Mouse (Mus musculus) heart, adult 2 months (tissue): Measurements from ENCODE around the gene Fndc10. TPM values are rescaled to one million over a fixed set of nuclear protein-coding genes. Genes with fewer than 3 reads are reported as not detected.
A peak's percentile ranks its signal among the peaks of the same experiment; 100 is the strongest.

Source experiments
- DNase-seq, 2 experiments: peaks; one replicate each; pipeline ENCODE4 v3.0.0; 2021
- H3K27ac ChIP-seq: fragments of 200-600 bp; 2 replicates; pipeline ENCODE4 v1.8.1; 2022
- H3K27me3 ChIP-seq: fragments of 200-500 bp; 2 replicates; pipeline ENCODE4 v1.6.1; 2012; ENCODE audit warnings: mild to moderate bottlenecking, low read length, inconsistent platforms, mixed read lengths; ENCODE audit not compliant: control insufficient read depth, insufficient read depth
- H3K36me3 ChIP-seq: fragments of 200-500 bp; 2 replicates; pipeline ENCODE4 v1.6.1; 2012; ENCODE audit warnings: low read length, inconsistent platforms; ENCODE audit not compliant: control insufficient read depth, insufficient read depth
- H3K4me1 ChIP-seq: fragments of 200-500 bp; 2 replicates; pipeline ENCODE4 v1.6.1; 2011; ENCODE audit warnings: low read length; ENCODE audit not compliant: control insufficient read depth, insufficient read depth
- H3K4me3 ChIP-seq: fragments of 200-600 bp; 2 replicates; pipeline ENCODE4 v1.8.1; 2022
- H3K79me2 ChIP-seq: fragments of 200-500 bp; replicated peaks from 2 replicates; pipeline ENCODE4 v1.6.1; 2012; ENCODE audit warnings: mild to moderate bottlenecking, inconsistent platforms, low read length, moderate library complexity, mixed read lengths; ENCODE audit not compliant: control insufficient read depth, insufficient read depth
- H3K9ac ChIP-seq: fragments of 200-500 bp; 2 replicates; pipeline ENCODE4 v1.6.1; 2012; ENCODE audit warnings: low read depth, mild to moderate bottlenecking, control low read depth, inconsistent platforms, low read length, mixed read lengths
- CTCF ChIP-seq: fragments of 200-600 bp; IDR thresholded peaks from 2 replicates; pipeline ENCODE4 v1.8.1; 2022; ENCODE audit warnings: antibody characterized with exemption, mild to moderate bottlenecking, moderate library complexity
- EP300 ChIP-seq: fragments of 200-500 bp; IDR thresholded peaks from 2 replicates; pipeline ENCODE4 v1.6.1; 2011; ENCODE audit warnings: low read depth, low read length, control low read depth; ENCODE audit not compliant: insufficient read depth
- POLR2A ChIP-seq: fragments of 200-500 bp; IDR thresholded peaks from 2 replicates; pipeline ENCODE4 v1.6.1; 2011; ENCODE audit warnings: mild to moderate bottlenecking, low read depth, low read length, control low read depth; ENCODE audit not compliant: insufficient read depth
- WGBS: fragments of 180-500 bp; shearing (Covaris S2); methylation state at CpG from one replicate; pipeline ENCODE4 v1.1.7; 2018; 5-methylcytosine and 5-hydroxymethylcytosine counted together
- intact Hi-C: fragments of 180-260 bp; cut with DNase I; formaldehyde crosslinking; loops from one replicate; pipeline ENCODE4 v1.15.1; 2025
- polyA plus RNA-seq: library from polyadenylated mRNA; depleted of rRNA; stranded (reverse); fragments of >200 nt; gene quantifications from 2 replicates; pipeline ENCODE4 v1.2.3, GENCODE M21; 2012
- total RNA-seq, 2 experiments: library from RNA; stranded (reverse); gene quantifications; 2 replicates each; pipeline ENCODE4 v1.2.3; 2021

Fndc10 gene
- total and polyA plus RNA-seq, 3 experiments: 1.2 to 3.9 (median 1.5) TPM

DNA sequence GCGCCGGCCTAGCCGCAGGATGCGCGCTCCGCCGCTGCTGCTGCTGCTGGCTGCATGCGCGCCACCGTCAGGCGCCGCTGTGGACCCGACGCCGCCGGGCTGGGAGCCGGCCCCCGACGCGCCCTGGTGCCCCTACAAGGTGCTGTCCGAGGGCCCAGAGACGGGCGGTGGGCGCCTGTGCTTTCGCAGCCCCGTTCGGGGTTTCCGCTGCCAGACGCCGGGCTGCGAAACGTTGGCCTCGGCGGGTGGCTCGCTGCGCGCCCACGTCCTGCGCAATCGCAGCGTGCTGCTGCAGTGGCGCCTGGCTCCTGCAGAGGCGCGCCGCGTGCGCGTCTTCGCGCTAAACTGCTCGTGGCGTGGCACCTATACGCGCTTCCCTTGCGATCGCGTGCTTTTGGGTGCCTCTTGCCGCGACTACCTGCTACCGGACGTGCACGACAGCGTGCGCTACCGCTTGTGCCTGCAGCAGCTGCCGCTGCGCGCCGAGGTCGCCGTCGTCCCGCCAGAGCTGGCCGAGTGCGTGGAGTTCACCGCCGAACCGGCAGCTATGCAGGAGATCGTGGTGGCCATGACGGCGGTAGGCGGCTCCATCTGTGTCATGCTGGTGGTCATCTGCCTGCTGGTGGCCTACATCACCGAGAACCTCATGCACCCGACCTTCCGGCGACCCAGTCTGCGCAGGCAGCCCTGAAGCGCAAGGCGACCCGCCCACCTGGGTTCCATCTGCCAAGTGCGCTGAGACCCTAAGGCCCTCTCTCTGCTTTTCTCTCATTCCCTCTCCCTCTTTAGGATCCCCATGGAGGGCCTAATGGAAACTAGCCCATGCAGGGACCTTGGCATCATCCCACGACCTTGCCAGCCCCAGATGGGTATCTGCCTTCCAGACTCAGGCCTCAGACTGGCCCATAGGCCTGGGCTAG, 600 bp downstream of the Fndc10 start:
- H3K36me3 ChIP-seq: no peaks in the 10 kb centered on the region
- H3K27me3 ChIP-seq: no peaks in the 10 kb centered on the region
- TF ChIP-seq CTCF (peak; percentile 68), EP300 (no peak)
- peak overlapping the region; percentile 66 for H3K9ac ChIP-seq
- peak overlapping the region; percentile 66 for H3K27ac ChIP-seq
- H3K4me3 ChIP-seq: peak overlapping the region; percentile 74
- H3K4me1 ChIP-seq: no peaks in the 10 kb centered on the region
- no peaks in the 10 kb centered on the region for H3K79me2 ChIP-seq
- DNase-seq: peak; percentile 77 to 82
- 3% methylated on average over 92 of the region's 92 CpGs for WGBS
- intact Hi-C loops: no loop called here

DNA sequence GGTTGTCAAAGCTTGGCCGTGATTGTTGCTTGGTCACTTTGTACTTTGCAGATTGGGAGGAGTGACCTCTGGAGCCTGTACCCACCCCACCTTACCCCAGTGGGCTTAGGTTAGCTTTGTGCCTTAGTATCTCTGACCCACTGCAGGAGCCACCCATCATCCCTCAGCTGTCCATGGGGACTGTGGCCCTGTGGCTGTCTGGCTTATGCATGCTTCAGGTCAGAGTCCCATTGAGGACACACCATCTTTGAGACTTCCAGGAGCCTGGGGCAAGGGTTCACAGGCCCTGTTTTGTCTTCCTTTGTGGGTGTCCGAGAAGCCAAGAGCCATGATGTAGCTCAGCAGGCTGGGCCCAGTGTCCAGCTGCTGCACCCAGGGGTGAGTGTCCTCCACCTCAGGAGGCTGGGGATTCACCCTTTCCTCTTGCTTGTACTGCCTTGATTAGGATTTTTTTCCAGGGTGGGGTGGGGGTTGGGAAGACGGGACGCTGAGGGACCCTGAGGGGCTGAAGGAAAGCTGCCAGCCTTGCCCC, 1.5 kb downstream of the Fndc10 start:
- WGBS: 93% methylated on average over 4 of the region's 4 CpGs
- H3K4me3 ChIP-seq: no peak overlapping the region
- H3K4me1 ChIP-seq: no peaks in the 10 kb centered on the region
- intact Hi-C loops: no loop called here
- no peak overlapping the region for H3K27ac ChIP-seq
- H3K36me3 ChIP-seq: no peaks in the 10 kb centered on the region
- H3K27me3 ChIP-seq: no peaks in the 10 kb centered on the region
- TF ChIP-seq EP300 (no peak), POLR2A (no peak), CTCF (no peak)
- no peak for DNase-seq
- H3K9ac ChIP-seq: no peak overlapping the region
- H3K79me2 ChIP-seq: no peaks in the 10 kb centered on the region

DNA sequence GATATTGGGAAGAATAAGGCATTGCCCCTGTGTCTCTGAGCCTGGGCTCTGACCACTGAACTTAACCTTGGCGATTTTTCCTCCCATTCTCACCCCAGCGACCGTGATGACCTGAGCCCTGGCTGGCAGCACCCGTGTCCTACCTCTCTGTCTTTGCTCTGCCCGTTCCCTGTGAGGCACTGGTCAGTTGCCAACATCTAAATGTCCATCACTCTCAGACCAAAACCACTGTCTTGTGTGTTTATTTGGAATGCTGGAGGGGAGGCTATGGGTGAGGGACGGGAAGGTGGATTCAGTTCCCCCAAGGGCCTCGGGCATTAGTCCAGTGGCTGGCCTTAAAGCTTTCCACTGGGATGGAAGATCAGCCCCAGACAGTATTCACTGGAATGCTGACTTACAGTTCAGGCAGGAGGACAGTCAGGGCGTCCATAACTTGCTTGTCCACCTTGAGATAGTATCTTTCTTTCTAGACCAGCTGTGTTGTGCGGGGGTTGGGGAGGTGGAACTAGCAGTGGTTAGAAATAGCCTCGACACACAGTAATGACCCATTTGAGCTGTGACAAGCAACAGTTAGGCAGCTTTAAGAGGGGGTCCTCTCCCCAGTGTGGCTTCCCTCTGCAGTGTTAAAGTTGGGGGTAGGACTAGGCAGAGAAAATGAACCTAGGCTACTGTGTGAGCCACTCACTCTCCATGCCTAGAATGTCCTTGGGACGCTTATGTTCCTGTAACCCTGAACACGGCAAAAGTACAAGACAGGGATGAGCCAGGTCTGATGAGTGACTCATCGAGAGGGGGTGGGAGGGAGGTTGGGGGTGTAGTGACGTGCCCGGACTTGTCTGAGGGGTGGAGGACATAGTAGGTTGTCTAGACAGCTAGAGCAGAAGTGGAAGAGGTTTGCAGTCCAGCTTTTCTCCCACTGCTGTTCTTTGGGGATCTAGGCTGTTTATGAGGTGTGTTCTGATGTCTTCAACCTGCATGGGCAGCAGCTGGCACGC, 2.4 kb downstream of the Fndc10 start:
- H3K9ac ChIP-seq: no peak overlapping the region
- TF ChIP-seq POLR2A (no peak), CTCF (no peak), EP300 (no peak)
- no peak overlapping the region for H3K4me3 ChIP-seq
- H3K27me3 ChIP-seq: no peaks in the 10 kb centered on the region
- H3K36me3 ChIP-seq: no peaks in the 10 kb centered on the region
- H3K27ac ChIP-seq: no peak overlapping the region
- H3K79me2 ChIP-seq: no peaks in the 10 kb centered on the region
- no peaks in the 10 kb centered on the region for H3K4me1 ChIP-seq
- intact Hi-C loops: no loop called here
- WGBS: 63% methylated on average over 16 of the region's 16 CpGs
- DNase-seq: no peak

DNA sequence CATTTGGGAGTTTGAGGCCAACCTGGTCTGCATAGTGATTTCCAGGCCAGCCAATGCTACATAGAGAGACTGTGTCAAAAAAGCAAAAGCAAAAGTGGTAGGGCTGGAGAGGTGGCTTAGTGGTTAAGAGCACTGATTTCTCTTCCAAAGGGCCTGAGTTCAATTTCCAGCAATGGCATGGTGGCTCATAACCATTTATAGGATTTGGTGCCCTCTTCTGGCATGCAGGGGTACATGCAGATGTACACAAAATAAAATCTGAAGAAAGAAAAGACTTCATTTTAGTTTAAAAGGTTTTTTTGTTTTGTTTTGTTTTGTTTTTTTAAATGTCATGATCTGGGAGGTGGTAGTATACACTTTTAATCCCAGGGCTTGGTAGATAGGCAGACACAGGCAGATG, 6.3 kb downstream of the Fndc10 start:
- no peak overlapping the region for H3K4me3 ChIP-seq
- no peak overlapping the region for H3K27ac ChIP-seq
- peaks cover 1% of the 10 kb centered on the region; the same call in 1 of the 2 replicates for H3K4me1 ChIP-seq
- no peaks in the 10 kb centered on the region for H3K27me3 ChIP-seq
- no peak for DNase-seq
- intact Hi-C loops: loop anchor here (5.0 kb wide), 2 partner anchors 33 to 218 kb away; partner anchors contain the start of gene Mib2
- no peak overlapping the region for H3K9ac ChIP-seq
- H3K79me2 ChIP-seq: peaks cover 3% of the 10 kb centered on the region
- TF ChIP-seq POLR2A (no peak), CTCF (peak; percentile 80)
- H3K36me3 ChIP-seq: no peaks in the 10 kb centered on the region

DNA sequence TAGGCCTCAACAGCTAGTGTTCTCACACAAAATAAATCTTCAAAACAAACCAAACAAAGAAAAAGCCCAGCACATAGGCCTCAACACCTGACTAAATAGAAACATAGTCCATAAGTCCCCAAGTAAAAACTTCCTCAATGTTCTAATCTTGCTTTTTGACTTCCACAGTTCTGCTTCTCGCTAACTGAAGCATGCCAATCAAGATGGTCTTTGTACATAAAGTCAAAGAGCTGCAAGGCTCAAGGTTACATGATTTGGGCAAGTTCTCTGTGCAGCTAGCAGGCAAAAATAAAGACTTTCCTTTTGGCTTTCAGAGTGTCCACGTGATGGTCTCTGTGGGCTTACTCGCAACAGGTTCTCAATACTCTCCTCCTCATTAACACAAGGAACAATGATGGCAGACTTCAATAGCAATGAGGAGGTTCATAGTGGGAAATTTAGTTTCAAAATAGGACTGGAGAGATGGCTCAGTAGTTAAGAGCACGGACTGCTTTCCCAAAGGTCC, 9.3 kb downstream of the Fndc10 start:
- intact Hi-C loops: loop anchor here (5.0 kb wide), 2 partner anchors 36 to 221 kb away; partner anchors contain the start of gene Mib2
- 95% methylated on average over 4 of the region's 4 CpGs for WGBS

More for the DNA sequence above, 9.3 kb downstream of the Fndc10 start:
- H3K79me2 ChIP-seq: peaks cover 7% of the 10 kb centered on the region
- H3K9ac ChIP-seq: no peak overlapping the region
- no peaks in the 10 kb centered on the region for H3K27me3 ChIP-seq
- no peak overlapping the region for H3K4me3 ChIP-seq
- no peak overlapping the region for H3K27ac ChIP-seq
- peaks cover 8% of the 10 kb centered on the region for H3K36me3 ChIP-seq
- peaks cover 3% of the 10 kb centered on the region for H3K4me1 ChIP-seq
- TF ChIP-seq CTCF: no peak
- TF ChIP-seq EP300: no peak
- TF ChIP-seq POLR2A: no peak
- no peak for DNase-seq
